Mouse (Mus musculus): ENCODE measurements around the gene Rilpl1.

- TF ChIP-seq CTCF (IDR thresholded peaks at IDR 0.05; ENCODE audit: low read depth, low read length) (no peak), POLR2A (IDR thresholded peaks at IDR 0.05; ENCODE audit: borderline replicate concordance, low read depth, low read length) (no peak)
Measured at GRCm38 (mm10) chr5:124510536-124511050, 20.6 kb downstream of the Rilpl1 start.

Measured in bone marrow macrophage, adult 2 months (primary cell).